Mouse (Mus musculus) mature B cell (primary cell): Measurements from ENCODE around the gene Pgm1.

Experiments
- in situ Hi-C: fragments of 300-500 bp; cut with MboI; formaldehyde crosslinking; loops from 2 replicates; pipeline ENCODE4 v1.14.3; 2019

The Pgm1 gene

GRCm38 (mm10) chr4:99929149-99929612 lies at the start of gene Pgm1:
Gene Pgm1 (plus strand): TSS chr4:99929414.
- in situ Hi-C loops: no loop called here

GRCm38 (mm10) chr4:99881882-99882281 lies 47.3 kb upstream of the Pgm1 start:
- in situ Hi-C loops: no loop called here

- in situ Hi-C loops: no loop called here
Observed at GRCm38 (mm10) chr4:99882405-99882804, 46.8 kb upstream of the Pgm1 start.

DNA sequence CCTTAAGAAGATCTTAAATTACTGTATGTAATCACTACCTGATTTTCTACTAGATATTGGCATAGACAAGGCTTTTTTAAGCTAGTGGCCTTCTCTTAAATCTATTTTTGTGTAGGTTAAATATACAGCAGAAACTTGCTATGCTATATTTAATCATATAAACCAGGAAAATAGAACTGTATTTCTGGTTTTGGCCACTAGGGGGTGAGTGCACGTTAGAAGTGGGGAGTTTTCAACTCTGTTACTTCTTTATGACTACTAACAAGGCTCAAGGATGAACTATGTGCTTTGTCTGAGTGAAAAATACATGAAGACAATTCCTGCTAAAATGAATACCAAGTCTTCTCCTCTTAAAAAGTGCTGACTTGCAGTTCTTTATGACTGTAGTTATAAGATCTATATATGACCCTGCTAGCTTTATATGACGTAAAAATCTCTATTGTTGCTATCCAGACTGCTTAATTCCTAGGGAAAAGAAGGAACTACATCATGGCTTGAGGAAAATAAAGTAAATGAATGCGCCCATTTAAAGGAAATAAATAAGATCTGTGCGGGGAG lies 15.2 kb upstream of the Pgm1 start:
- in situ Hi-C loops: no loop called here

DNA sequence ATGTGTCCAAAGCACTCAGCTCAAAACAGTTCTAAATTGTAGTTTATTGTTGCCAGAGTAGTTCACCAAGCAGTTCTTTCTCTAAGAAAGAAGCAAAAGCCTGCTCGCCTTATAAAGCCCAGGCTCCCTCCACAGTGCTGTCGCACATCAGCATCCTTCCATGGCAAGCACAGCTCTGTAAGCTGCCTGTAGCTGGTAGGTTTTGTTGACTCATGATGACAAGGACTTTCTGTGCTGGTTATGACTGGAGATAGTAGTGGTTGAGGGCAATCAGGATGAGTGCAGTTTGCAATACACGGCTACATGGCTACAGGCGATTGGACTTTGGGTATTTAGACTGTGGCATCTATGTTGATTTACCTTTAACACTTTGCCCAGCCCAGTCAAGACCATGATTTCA lies 2.8 kb upstream of the Pgm1 start:
- in situ Hi-C loops: no loop called here

GRCm38 (mm10) chr4:99928521-99928920 lies 693 bp upstream of the Pgm1 start:
- in situ Hi-C loops: no loop called here

GRCm38 (mm10) chr4:99929613-99930517 lies 651 bp downstream of the Pgm1 start, which contains the start of gene Itgb3bp:
Gene Itgb3bp (minus strand): TSS chr4:99929813.
- in situ Hi-C loops: no loop called here

GRCm38 (mm10) chr4:99930518-99931239 lies 1.5 kb downstream of the Pgm1 start:
- in situ Hi-C loops: no loop called here

DNA sequence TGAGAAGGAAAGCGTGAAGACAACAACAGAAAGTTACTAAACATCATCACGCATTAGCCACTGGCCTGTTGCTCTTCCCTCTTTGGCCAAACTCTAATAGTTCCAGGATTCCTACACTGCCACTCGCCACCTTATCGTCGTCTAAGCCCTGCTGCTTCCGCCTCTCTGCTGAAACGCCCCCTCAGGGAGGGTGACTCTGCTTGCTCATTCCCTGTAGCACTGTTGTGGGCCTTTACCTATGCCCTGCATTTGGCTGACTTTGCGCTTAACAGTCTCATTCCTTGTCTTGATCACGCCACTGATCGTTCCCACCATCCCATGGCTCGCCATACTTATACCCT lies 2.0 kb downstream of the Pgm1 start:
- in situ Hi-C loops: no loop called here

DNA sequence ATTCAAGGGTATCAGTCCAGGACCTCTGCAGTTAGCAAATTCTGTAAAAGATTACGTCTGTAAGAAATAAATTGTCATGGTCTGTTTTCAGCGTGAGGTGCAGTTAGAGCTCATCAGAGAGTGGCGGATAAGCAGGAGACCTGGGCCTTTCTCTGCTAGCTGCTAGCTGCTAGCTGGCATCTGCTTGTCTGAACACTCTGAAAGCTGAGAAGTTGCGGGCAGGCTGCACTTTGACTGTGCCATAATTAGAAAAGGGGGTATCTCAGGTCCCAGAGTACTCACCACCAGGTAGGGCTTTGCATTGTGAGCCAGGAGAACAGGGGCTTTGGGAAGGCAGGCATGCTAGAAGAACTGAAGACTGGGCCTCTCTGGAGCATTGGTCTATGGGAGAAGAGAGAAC lies 2.6 kb downstream of the Pgm1 start:
- in situ Hi-C loops: no loop called here

- in situ Hi-C loops: no loop called here
Observed at GRCm38 (mm10) chr4:99934859-99935258, 5.6 kb downstream of the Pgm1 start.

GRCm38 (mm10) chr4:99936278-99936677 lies 7.1 kb downstream of the Pgm1 start:
- in situ Hi-C loops: no loop called here

GRCm38 (mm10) chr4:99939711-99940505 lies 10.7 kb downstream of the Pgm1 start:
- in situ Hi-C loops: no loop called here

DNA sequence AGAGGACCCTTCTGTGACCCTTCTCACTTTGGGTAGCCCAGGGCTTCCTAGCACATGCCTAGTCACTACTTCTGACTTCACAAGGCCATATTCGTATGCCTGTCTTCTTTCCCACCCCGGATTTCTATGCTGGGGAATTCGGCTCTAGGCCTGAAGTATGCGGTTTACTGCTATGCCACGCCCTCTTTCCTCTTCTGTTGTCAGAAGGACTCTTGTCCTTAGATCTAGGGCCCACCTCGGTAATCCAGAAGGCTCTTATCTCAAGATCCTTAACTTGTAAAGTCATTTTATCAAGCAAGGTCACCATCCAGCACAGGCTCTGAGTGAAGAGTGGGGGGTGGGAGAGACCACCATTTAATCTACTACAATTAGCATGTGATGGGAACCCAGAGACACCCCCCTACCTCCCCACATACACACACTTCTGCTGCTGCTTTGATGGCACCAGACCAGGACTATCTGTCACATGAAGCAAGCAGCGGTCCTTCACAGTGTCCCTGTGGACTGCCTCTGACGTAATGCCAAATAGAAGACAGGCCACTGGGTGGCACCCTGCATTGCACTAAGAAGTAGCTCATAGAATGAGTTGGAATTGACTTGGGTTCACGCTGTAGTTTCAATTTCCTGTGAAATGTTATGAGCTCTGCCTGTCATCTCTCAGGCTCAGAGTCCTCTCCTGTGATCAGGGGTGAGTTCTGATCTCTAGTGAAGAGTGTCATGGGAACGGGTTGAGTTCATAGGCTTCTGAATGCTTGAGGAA lies 12.6 kb downstream of the Pgm1 start:
- in situ Hi-C loops: no loop called here

- in situ Hi-C loops: no loop called here
Observed at GRCm38 (mm10) chr4:99944606-99945005, 15.4 kb downstream of the Pgm1 start.

DNA sequence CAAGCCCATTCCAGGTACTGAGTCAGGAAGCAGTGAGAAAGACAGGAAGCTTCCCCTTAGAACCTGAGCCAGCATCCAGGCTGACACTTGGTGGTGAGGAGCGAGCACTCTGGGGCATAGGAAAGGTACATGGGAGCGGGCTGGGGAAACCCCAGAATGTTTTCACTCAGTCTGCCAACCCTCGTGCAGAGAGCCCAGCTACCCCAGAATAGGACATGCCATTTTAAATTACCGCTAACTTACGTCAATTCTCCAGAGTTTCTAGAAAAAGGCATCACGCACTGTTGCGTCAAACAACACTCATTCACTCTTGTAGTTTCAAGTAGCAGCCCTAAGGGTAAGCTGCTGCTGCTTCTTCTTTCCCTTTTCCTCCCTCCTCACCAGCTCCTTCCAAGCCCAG lies 15.8 kb downstream of the Pgm1 start:
- in situ Hi-C loops: no loop called here

DNA sequence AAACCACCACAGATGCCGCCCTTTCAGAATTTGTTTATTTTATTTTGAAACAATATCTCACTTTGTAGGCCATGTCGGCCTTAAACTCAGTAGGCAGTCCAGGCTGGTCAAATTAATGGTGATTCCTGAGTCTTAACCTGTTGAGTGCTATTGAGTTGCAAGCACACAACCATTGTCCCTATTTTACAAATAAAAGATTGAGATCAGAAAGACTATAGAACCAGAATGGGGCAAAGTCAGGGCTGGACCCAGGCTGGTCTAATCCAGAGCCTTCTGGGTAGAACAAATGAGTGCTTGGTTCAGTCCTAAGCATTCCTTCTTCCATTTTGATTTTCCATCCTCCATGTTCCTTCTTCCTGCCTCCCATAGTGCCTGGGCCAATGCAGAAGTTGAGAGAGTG lies 17.3 kb downstream of the Pgm1 start:
- in situ Hi-C loops: no loop called here

DNA sequence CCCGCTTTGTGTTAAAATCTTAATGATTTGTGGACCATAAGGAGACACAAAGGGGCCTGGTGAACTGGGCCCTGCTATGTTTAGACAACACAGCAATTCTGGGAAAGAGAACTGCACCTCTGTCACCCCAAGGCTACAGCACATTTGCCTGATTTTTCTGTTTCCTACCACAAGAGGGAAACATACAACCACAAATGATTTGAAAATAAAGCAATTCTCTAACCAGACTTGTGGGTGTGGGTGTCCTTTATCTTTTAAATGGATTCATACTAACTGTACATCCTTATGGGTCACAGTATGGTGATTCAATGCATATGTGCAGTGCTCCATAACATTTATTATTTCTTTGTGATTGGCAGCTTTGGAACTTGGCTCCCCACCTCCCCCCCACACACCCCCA lies 18.0 kb downstream of the Pgm1 start:
- in situ Hi-C loops: no loop called here

DNA sequence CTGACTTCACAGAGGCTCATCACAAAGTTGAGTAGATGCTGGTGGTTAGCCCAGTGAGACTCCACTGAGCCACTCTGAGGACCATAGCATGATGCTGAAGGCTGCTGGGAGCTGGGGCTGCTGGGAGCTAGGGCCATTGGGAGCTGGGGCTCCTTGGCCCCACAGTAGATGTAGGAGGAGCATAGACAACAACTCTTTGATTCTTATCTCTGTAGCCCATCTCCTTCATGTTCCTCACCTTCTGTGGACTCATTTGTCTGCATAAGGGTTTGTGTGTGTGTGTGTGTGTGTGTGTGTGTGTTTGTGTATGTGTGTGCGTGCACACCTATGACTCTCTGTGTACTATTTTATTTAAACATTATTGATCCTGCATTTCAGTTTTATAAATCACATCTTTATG lies 18.7 kb downstream of the Pgm1 start:
- in situ Hi-C loops: no loop called here

GRCm38 (mm10) chr4:99953904-99954303 lies 24.7 kb downstream of the Pgm1 start:
- in situ Hi-C loops: no loop called here

- in situ Hi-C loops: no loop called here
Observed at GRCm38 (mm10) chr4:99955396-99955795, 26.2 kb downstream of the Pgm1 start.
